Mouse (Mus musculus) hindbrain, embryonic 12.5 days (tissue): ENCODE measurements around the gene Luzp1. TPM values are rescaled to one million over a fixed set of nuclear protein-coding genes. Genes with fewer than 3 reads are reported as not detected.

ENCODE experiments used
- ATAC-seq: fragments of 200-750 bp; cut with Nextera tagmentation; 2 replicates; pipeline ENCODE4 v1.8.0; 2017; ENCODE audit warnings: moderate TSS enrichment; ENCODE audit not compliant: low FRiP score
- H3K27ac ChIP-seq: fragments of 300-500 bp; sonication (generic); 2 replicates; pipeline ENCODE4 v1.5.1; 2016; ENCODE audit warnings: mild to moderate bottlenecking
- H3K27me3 ChIP-seq: fragments of 300-500 bp; sonication (generic); 2 replicates; pipeline ENCODE4 v1.6.1; 2016; ENCODE audit warnings: mild to moderate bottlenecking
- H3K36me3 ChIP-seq: fragments of 300-500 bp; sonication (generic); 2 replicates; pipeline ENCODE4 v1.6.1; 2016; ENCODE audit warnings: mild to moderate bottlenecking
- H3K4me1 ChIP-seq: fragments of 300-500 bp; sonication (generic); 2 replicates; pipeline ENCODE4 v1.6.1; 2016
- H3K4me2 ChIP-seq: fragments of 300-500 bp; sonication (generic); replicated peaks from 2 replicates; pipeline ENCODE4 v1.6.1; 2016; ENCODE audit warnings: mild to moderate bottlenecking
- H3K4me3 ChIP-seq: fragments of 300-500 bp; sonication (generic); 2 replicates; pipeline ENCODE4 v1.5.1; 2016; ENCODE audit warnings: mild to moderate bottlenecking
- H3K9ac ChIP-seq: fragments of 300-500 bp; sonication (generic); 2 replicates; pipeline ENCODE4 v1.6.1; 2016; ENCODE audit warnings: mild to moderate bottlenecking, moderate library complexity
- H3K9me3 ChIP-seq: fragments of 300-500 bp; sonication (generic); replicated peaks from 2 replicates; pipeline ENCODE4 v1.6.1; 2016; ENCODE audit warnings: mild to moderate bottlenecking
- WGBS: fragments of 180-500 bp; shearing (Covaris S2); methylation state at CpG from one replicate; pipeline ENCODE4 v1.1.7; 2016; 5-methylcytosine and 5-hydroxymethylcytosine counted together
- polyA plus RNA-seq: library from polyadenylated mRNA; unstranded; fragments of >200 nt; fragmentation: Nextera tagmentation; extraction: Ambion mirVana; gene quantifications from 2 replicates; pipeline ENCODE4 v1.2.1, GENCODE M21; 2016

The Luzp1 gene
- polyA plus RNA-seq, 1 experiment from 2014 or later: 83.1 TPM

DNA sequence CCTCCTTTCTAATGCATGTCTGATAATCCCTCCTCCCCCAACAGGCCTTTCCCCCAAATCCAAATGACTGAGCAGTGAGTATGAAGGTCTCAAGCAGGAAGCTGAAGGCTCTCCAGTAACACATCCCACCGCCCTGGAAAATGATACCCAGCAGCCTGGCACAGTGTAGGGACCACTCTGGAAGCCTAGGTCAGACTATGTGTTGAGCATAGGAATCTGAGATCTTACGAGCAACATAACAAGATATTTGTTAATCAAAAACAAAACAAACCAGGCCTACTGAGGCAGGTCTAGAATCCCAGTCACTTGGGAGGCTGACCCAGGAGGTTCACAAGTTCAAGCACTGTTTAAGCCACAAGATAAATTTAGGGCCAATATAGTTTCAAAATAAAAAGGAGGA, 131.0 kb downstream of the Luzp1 start:
- H3K27ac ChIP-seq: no peak overlapping the region
- peak overlapping the region; percentile 92 for H3K4me3 ChIP-seq
- H3K36me3 ChIP-seq: no peaks in the 10 kb centered on the region
- no peaks in the 10 kb centered on the region for H3K27me3 ChIP-seq
- peaks cover 18% of the 10 kb centered on the region for H3K4me1 ChIP-seq
- ATAC-seq: no peak
- H3K9ac ChIP-seq: peak overlapping the region; percentile 100; the same call in 1 of the 2 replicates
- H3K9me3 ChIP-seq: no peaks in the 10 kb centered on the region
- H3K4me2 ChIP-seq: peak overlapping the region; percentile 67
- WGBS: 86% methylated on average over 2 of the region's 2 CpGs

GRCm38 (mm10) chr4:136601476-136601875, 131.9 kb downstream of the Luzp1 start:
- Histone ChIP-seq H3K9me3 (no peaks in the 10 kb centered on the region), H3K4me3 (peak overlapping the region; percentile 92), H3K27ac (peak overlapping the region; percentile 98), H3K9ac (peak overlapping the region; percentile 100), H3K4me1 (peaks cover 18% of the 10 kb centered on the region), H3K27me3 (no peaks in the 10 kb centered on the region), H3K36me3 (no peaks in the 10 kb centered on the region), H3K4me2 (peak overlapping the region; percentile 67)
- ATAC-seq: no peak
- 3% methylated on average over 13 of the region's 13 CpGs for WGBS

GRCm38 (mm10) chr4:136602018-136602554, 132.5 kb downstream of the Luzp1 start:
- no peaks in the 10 kb centered on the region for H3K36me3 ChIP-seq
- peak overlapping the region; percentile 67 for H3K4me2 ChIP-seq
- peak overlapping the region; percentile 98 for H3K27ac ChIP-seq
- 1% methylated on average over 59 of the region's 68 CpGs for WGBS
- H3K9ac ChIP-seq: peak overlapping the region; percentile 100
- H3K27me3 ChIP-seq: no peaks in the 10 kb centered on the region
- H3K4me3 ChIP-seq: peak overlapping the region; percentile 92
- peak; percentile 72 for ATAC-seq
- no peaks in the 10 kb centered on the region for H3K9me3 ChIP-seq
- peaks cover 18% of the 10 kb centered on the region for H3K4me1 ChIP-seq

GRCm38 (mm10) chr4:136602568-136602967, 133.0 kb downstream of the Luzp1 start, which contains the start of gene Kdm1a:
Gene Kdm1a, minus strand, starts transcription at chr4:136602723.
- H3K4me3 ChIP-seq: peak within 1 kb of the TSS; percentile 92
- WGBS: under 1% methylated on average over 35 of the region's 45 CpGs
- H3K27ac ChIP-seq: peak within 1 kb of the TSS; percentile 98
- H3K4me2 ChIP-seq: peak within 1 kb of the TSS; percentile 67
- no peaks in the 10 kb centered on the region for H3K27me3 ChIP-seq
- peak within 1 kb of the TSS; percentile 100 for H3K9ac ChIP-seq
- no peaks in the 10 kb centered on the region for H3K36me3 ChIP-seq
- ATAC-seq: peak; percentile 86
- no peaks in the 10 kb centered on the region for H3K9me3 ChIP-seq
- peaks cover 17% of the 10 kb centered on the region for H3K4me1 ChIP-seq

Other genes starting within 250 kb of the Luzp1 start
- 5.0 and 7.2 TPM in 2 replicates for gene Tcea3, start 222.0 kb upstream of the Luzp1 start, polyA plus RNA-seq
- 42.4 and 42.6 TPM in 2 replicates for gene Zfp46, start 185.1 kb upstream of the Luzp1 start, polyA plus RNA-seq
- 219 and 236 TPM in 2 replicates for gene Hnrnpr, start 158.8 kb upstream of the Luzp1 start, polyA plus RNA-seq
- 0.26 and 0.50 TPM in 2 replicates for gene Htr1d, start 46.2 kb upstream of the Luzp1 start, polyA plus RNA-seq
- gene 6030445D17Rik, start 7.5 kb upstream of the Luzp1 start, polyA plus RNA-seq: 0.12 TPM in 1 of 2 replicates, not detected in the other
- gene Kdm1a, start 133.0 kb downstream of the Luzp1 start, polyA plus RNA-seq: 118 and 122 TPM in 2 replicates
- gene Tex46, start 140.7 kb downstream of the Luzp1 start, polyA plus RNA-seq: not detected in 2 replicates
- 0.06 TPM in 1 of 2 replicates, not detected in the other for gene Lactbl1, start 152.9 kb downstream of the Luzp1 start, polyA plus RNA-seq